Mouse (Mus musculus) embryonic facial prominence, embryonic 14.5 days (tissue): ENCODE results near the gene Deup1. TPM values are rescaled to one million over a fixed set of nuclear protein-coding genes. Genes with fewer than 3 reads are reported as not detected.

Source experiments
- ATAC-seq: fragments of 200-750 bp; cut with Nextera tagmentation; 2 replicates; pipeline ENCODE4 v1.8.0; 2017; ENCODE audit warnings: low read depth, moderate number of reproducible peaks, moderate TSS enrichment
- DNase-seq: peaks from one replicate; pipeline ENCODE4 v3.0.0-alpha.2; 2015; ENCODE audit warnings: low spot score
- H3K27ac ChIP-seq: fragments of 300-500 bp; sonication (generic); replicated peaks from 2 replicates; pipeline ENCODE4 v1.5.1; 2014; ENCODE audit warnings: low read depth, mild to moderate bottlenecking, low read length, moderate library complexity
- H3K27me3 ChIP-seq: fragments of 300-500 bp; sonication (generic); replicated peaks from 2 replicates; pipeline ENCODE4 v1.6.1; 2014; ENCODE audit warnings: low read length; ENCODE audit not compliant: control insufficient read depth, insufficient read depth
- H3K36me3 ChIP-seq: fragments of 300-500 bp; sonication (generic); 2 replicates; pipeline ENCODE4 v1.6.1; 2014; ENCODE audit warnings: low read length, mixed read lengths; ENCODE audit not compliant: control insufficient read depth, insufficient read depth
- H3K4me1 ChIP-seq: fragments of 300-500 bp; sonication (generic); 2 replicates; pipeline ENCODE4 v1.6.1; 2014; ENCODE audit warnings: antibody characterized with exemption, low read length; ENCODE audit not compliant: control insufficient read depth, insufficient read depth
- H3K4me2 ChIP-seq: fragments of 300-500 bp; sonication (generic); 2 replicates; pipeline ENCODE4 v1.6.1; 2014; ENCODE audit warnings: low read depth, mild to moderate bottlenecking, low read length, moderate library complexity, mixed read lengths
- H3K4me3 ChIP-seq: fragments of 300-500 bp; sonication (generic); 2 replicates; pipeline ENCODE4 v1.5.1; 2014; ENCODE audit warnings: low read depth, mild to moderate bottlenecking, low read length
- H3K9ac ChIP-seq: fragments of 300-500 bp; sonication (generic); 2 replicates; pipeline ENCODE4 v1.6.1; 2014; ENCODE audit warnings: low read depth, mild to moderate bottlenecking, low read length, moderate library complexity, mixed read lengths
- H3K9me3 ChIP-seq: fragments of 300-500 bp; sonication (generic); 2 replicates; pipeline ENCODE4 v1.6.1; 2016; ENCODE audit warnings: low read length; ENCODE audit not compliant: control insufficient read depth
- WGBS: fragments of 180-500 bp; shearing (Covaris S2); extraction: QIAGEN DNeasy Blood & Tissue Kit; methylation state at CpG from one replicate; pipeline ENCODE4 v1.1.7; 2014; 5-methylcytosine and 5-hydroxymethylcytosine counted together
- polyA plus RNA-seq: library from polyadenylated mRNA; unstranded; fragments of >200 nt; fragmentation: Nextera tagmentation; extraction: Ambion mirVana; gene quantifications from 2 replicates; pipeline ENCODE4 v1.2.1, GENCODE M21; 2014

Deup1 gene
- polyA plus RNA-seq, 1 experiment from 2014 or later, result 14.9 TPM

- no peak overlapping the region for H3K4me2 ChIP-seq
These were observed 104.1 kb downstream of the Deup1 start for GRCm38 (mm10) chr9:15523646-15524045.

GRCm38 (mm10) chr9:15522887-15523286 lies 104.8 kb downstream of the Deup1 start:
- peak overlapping the region; percentile 31; the same call in 1 of the 2 replicates for H3K27ac ChIP-seq
- H3K36me3 ChIP-seq, result no peaks in the 10 kb centered on the region
- WGBS, result 66% methylated on average over 5 of the region's 5 CpGs

More at GRCm38 (mm10) chr9:15523646-15524045, 104.1 kb downstream of the Deup1 start:
- H3K9me3 ChIP-seq, result no peaks in the 10 kb centered on the region
- ATAC-seq (no peak), DNase-seq (no peak)
- H3K27ac ChIP-seq, result no peak overlapping the region
- no peak overlapping the region for H3K9ac ChIP-seq
- no peak overlapping the region for H3K4me3 ChIP-seq
- H3K36me3 ChIP-seq, result no peaks in the 10 kb centered on the region
- peaks cover 11% of the 10 kb centered on the region; the same call in 1 of the 2 replicates for H3K4me1 ChIP-seq
- no peaks in the 10 kb centered on the region for H3K27me3 ChIP-seq
- 78% methylated on average over 6 of the region's 6 CpGs for WGBS

GRCm38 (mm10) chr9:15522348-15522747 lies 105.4 kb downstream of the Deup1 start:
- no peak overlapping the region for H3K4me2 ChIP-seq
- 89% methylated on average over 10 of the region's 10 CpGs for WGBS
- no peaks in the 10 kb centered on the region for H3K9me3 ChIP-seq
- no peaks in the 10 kb centered on the region for H3K36me3 ChIP-seq
- no peak overlapping the region for H3K27ac ChIP-seq
- H3K27me3 ChIP-seq, result no peaks in the 10 kb centered on the region
- H3K4me1 ChIP-seq, result peaks cover 10% of the 10 kb centered on the region; the same call in 1 of the 2 replicates
- ATAC-seq, result no peak
- no peak overlapping the region for H3K9ac ChIP-seq
- no peak overlapping the region for H3K4me3 ChIP-seq
- DNase-seq, result no peak

More at GRCm38 (mm10) chr9:15522887-15523286, 104.8 kb downstream of the Deup1 start:
- ATAC-seq (no peak), DNase-seq (no peak)
- Histone ChIP-seq H3K27me3 (no peaks in the 10 kb centered on the region), H3K9me3 (no peaks in the 10 kb centered on the region), H3K4me2 (no peak overlapping the region), H3K4me3 (no peak overlapping the region), H3K9ac (no peak overlapping the region), H3K4me1 (peaks cover 10% of the 10 kb centered on the region; the same call in 1 of the 2 replicates)

- Histone ChIP-seq H3K27me3 (no peaks in the 10 kb centered on the region), H3K4me3 (no peak overlapping the region), H3K9me3 (no peaks in the 10 kb centered on the region), H3K27ac (no peak overlapping the region), H3K36me3 (no peaks in the 10 kb centered on the region), H3K9ac (no peak overlapping the region), H3K4me1 (peaks cover under 1% of the 10 kb centered on the region; the same call in 1 of the 2 replicates), H3K4me2 (no peak overlapping the region)
- WGBS, result 59% methylated on average over 4 of the region's 4 CpGs
- DNase-seq (no peak), ATAC-seq (no peak)
These were observed 109.8 kb downstream of the Deup1 start for GRCm38 (mm10) chr9:15517979-15518378.

- H3K4me3 ChIP-seq, result no peak overlapping the region
- no peak overlapping the region for H3K9ac ChIP-seq
- WGBS, result 73% methylated on average over 2 of the region's 2 CpGs
- no peaks in the 10 kb centered on the region for H3K9me3 ChIP-seq
- no peak overlapping the region for H3K4me2 ChIP-seq
- H3K27ac ChIP-seq, result no peak overlapping the region
- peaks cover 8% of the 10 kb centered on the region for H3K4me1 ChIP-seq
- DNase-seq (no peak), ATAC-seq (no peak)
- no peaks in the 10 kb centered on the region for H3K27me3 ChIP-seq
- H3K36me3 ChIP-seq, result no peaks in the 10 kb centered on the region
These were observed 111.7 kb downstream of the Deup1 start for GRCm38 (mm10) chr9:15516007-15516406.

GRCm38 (mm10) chr9:15512918-15513317 lies 114.8 kb downstream of the Deup1 start:
- Histone ChIP-seq H3K36me3 (no peaks in the 10 kb centered on the region), H3K4me3 (no peak overlapping the region), H3K9me3 (no peaks in the 10 kb centered on the region), H3K27me3 (no peaks in the 10 kb centered on the region), H3K27ac (no peak overlapping the region), H3K4me1 (peaks cover 20% of the 10 kb centered on the region), H3K9ac (no peak overlapping the region), H3K4me2 (no peak overlapping the region)
- WGBS, result 49% methylated on average over 7 of the region's 7 CpGs
- DNase-seq, result peak; percentile 78
- ATAC-seq, result peak; percentile 81

- no peaks in the 10 kb centered on the region for H3K27me3 ChIP-seq
- WGBS, result 33% methylated on average over 3 of the region's 3 CpGs
- no peak overlapping the region for H3K9ac ChIP-seq
- H3K4me2 ChIP-seq, result no peak overlapping the region
- DNase-seq, result peak; percentile 66
- no peak overlapping the region; the same call in 1 of the 2 replicates for H3K27ac ChIP-seq
- no peaks in the 10 kb centered on the region for H3K36me3 ChIP-seq
- H3K9me3 ChIP-seq, result no peaks in the 10 kb centered on the region
- peak; percentile 56 for ATAC-seq
- H3K4me1 ChIP-seq, result peaks cover 24% of the 10 kb centered on the region
- no peak overlapping the region for H3K4me3 ChIP-seq
These were observed 117.0 kb downstream of the Deup1 start for GRCm38 (mm10) chr9:15510557-15511310.
